Mouse (Mus musculus) erythroid progenitor cell, adult 5-6 weeks (primary cell): ENCODE data around the gene Ube2t. TPM values are rescaled to one million over a fixed set of nuclear protein-coding genes. Genes with fewer than 3 reads are reported as not detected.

Source experiments
- ATAC-seq: replicated peaks from 2 replicates; pipeline ENCODE4 v1.8.0; 2016; ENCODE audit warnings: moderate number of reproducible peaks, mild to moderate bottlenecking, moderate TSS enrichment, inconsistent platforms; ENCODE audit not compliant: poor library complexity, low FRiP score, severe bottlenecking
- total RNA-seq, 2 experiments: library from RNA; stranded (forward) in 1 of 2; stranded (reverse) in 1 of 2; fragments of 150-400 nt in 1 of 2; fragments of 186-747, 209-891 nt in 1 of 2; gene quantifications; 2 replicates each; pipeline versions ENCODE4 v1.2.3 to v1.2.4; 2015 to 2017; ENCODE audit warnings: low replicate concordance in 2 of 2

Ube2t gene
- total RNA-seq, 2 experiments from 2014 or later = 59.8 to 190 TPM

- ATAC-seq = no peak
Observed at GRCm38 (mm10) chr1:135021936-135022335, 59.6 kb downstream of the Ube2t start.

GRCm38 (mm10) chr1:135023583-135023982 is 61.2 kb downstream of the Ube2t start:
- ATAC-seq = no peak

Other genes with a start within 250 kb of the Ube2t start
- 8.0 and 9.0 TPM in 2 replicates for gene Ppp1r12b, start 6.6 kb upstream of the Ube2t start, total RNA-seq (2015; ENCODE audit: low replicate concordance)
- 17.3 and 26.2 TPM in 2 replicates for gene Ppp1r12b, start 6.6 kb upstream of the Ube2t start, total RNA-seq (2017; ENCODE audit: low replicate concordance)
- not detected in 2 replicates for gene Lgr6, start 142.7 kb downstream of the Ube2t start, total RNA-seq (2015; ENCODE audit: low replicate concordance)
- not detected in 2 replicates for gene Lgr6, start 142.7 kb downstream of the Ube2t start, total RNA-seq (2017; ENCODE audit: low replicate concordance)
- gene Ptpn7, start 170.1 kb downstream of the Ube2t start, total RNA-seq (2015; ENCODE audit: low replicate concordance) = 8.3 and 12.2 TPM in 2 replicates
- gene Ptpn7, start 170.1 kb downstream of the Ube2t start, total RNA-seq (2017; ENCODE audit: low replicate concordance) = 10.8 and 11.9 TPM in 2 replicates
- gene Arl8a, start 184.3 kb downstream of the Ube2t start, total RNA-seq (2015; ENCODE audit: low replicate concordance) = 19.3 and 21.3 TPM in 2 replicates
- 12.3 and 17.8 TPM in 2 replicates for gene Arl8a, start 184.3 kb downstream of the Ube2t start, total RNA-seq (2017; ENCODE audit: low replicate concordance)
- gene Gpr37l1, start 205.1 kb downstream of the Ube2t start, total RNA-seq (2015; ENCODE audit: low replicate concordance) = not detected in 2 replicates
- gene Gpr37l1, start 205.1 kb downstream of the Ube2t start, total RNA-seq (2017; ENCODE audit: low replicate concordance) = not detected in 2 replicates